Mouse (Mus musculus) CD4-positive naive resting alpha-beta T cell, adult 57 days (primary cell): ENCODE data around the gene Capns1. TPM values are rescaled to one million over a fixed set of nuclear protein-coding genes. Genes with fewer than 3 reads are reported as not detected.

Source experiments
- total RNA-seq: library from RNA; stranded (reverse); gene quantifications from one replicate; pipeline ENCODE4 v1.2.4, GENCODE M21; 2023

The Capns1 gene
- total RNA-seq, result 145 TPM

GRCm38 (mm10) chr7:30198481-30198971 lies at the start of gene Capns1:
Capns1 (minus strand) TSS chr7:30198811.

GRCm38 (mm10) chr7:30235625-30236024 lies 37.0 kb upstream of the Capns1 start, which contains the start of gene Ovol3:
Ovol3 (minus strand) TSS chr7:30235725.

GRCm38 (mm10) chr7:30231669-30232454 lies 33.3 kb upstream of the Capns1 start, which contains the start of the genes Polr2i and Tbcb:
Polr2i (plus strand) TSS chr7:30231948.
Tbcb (minus strand) TSS chr7:30232272.

GRCm38 (mm10) chr7:30183879-30184289 lies 14.7 kb downstream of the Capns1 start, which contains the start of gene Cox7a1:
Cox7a1 (plus strand) TSS chr7:30184144.

GRCm38 (mm10) chr7:30169583-30170282 lies 28.9 kb downstream of the Capns1 start, which contains the start of gene Zfp146:
Zfp146 (minus strand) TSS chr7:30169750.

Other genes starting within 250 kb of the Capns1 start
- 10.7 TPM for gene Zfp74, start 244.7 kb downstream of the Capns1 start, total RNA-seq
- 21.7 TPM for gene Zfp568, start 214.9 kb downstream of the Capns1 start, total RNA-seq
- gene Zfp14, start 147.4 kb downstream of the Capns1 start, total RNA-seq, result 7.3 TPM
- gene Zfp82, start 125.9 kb downstream of the Capns1 start, total RNA-seq, result 3.9 TPM
- 3.0 TPM for gene Gm26920, start 108.4 kb downstream of the Capns1 start, total RNA-seq
- gene Zfp566, start 108.3 kb downstream of the Capns1 start, total RNA-seq, result 7.2 TPM
- 38.4 TPM for gene Zfp260, start 104.0 kb downstream of the Capns1 start, total RNA-seq
- gene Zfp382, start 76.9 kb downstream of the Capns1 start, total RNA-seq, result 10.4 TPM
- gene Zfp146, start 29.1 kb downstream of the Capns1 start, total RNA-seq, result 50.5 TPM
- not detected for gene Cox7a1, start 14.7 kb downstream of the Capns1 start, total RNA-seq
- 25.1 TPM for gene Polr2i, start 33.1 kb upstream of the Capns1 start, total RNA-seq
- 15.5 TPM for gene Tbcb, start 33.5 kb upstream of the Capns1 start, total RNA-seq
- gene Ovol3, start 36.9 kb upstream of the Capns1 start, total RNA-seq, result not detected
- gene Thap8, start 81.3 kb upstream of the Capns1 start, total RNA-seq, result 1.6 TPM
- 6.8 TPM for gene Wdr62, start 81.6 kb upstream of the Capns1 start, total RNA-seq
- gene Clip3, start 92.9 kb upstream of the Capns1 start, total RNA-seq, result 0.38 TPM
- 54.2 TPM for gene Alkbh6, start 109.9 kb upstream of the Capns1 start, total RNA-seq
- 5.9 TPM for gene Syne4, start 116.0 kb upstream of the Capns1 start, total RNA-seq
- 9.7 TPM for gene E130208F15Rik, start 122.9 kb upstream of the Capns1 start, total RNA-seq
- gene Sdhaf1, start 125.1 kb upstream of the Capns1 start, total RNA-seq, result 14.8 TPM
- not detected for gene Lrfn3, start 164.0 kb upstream of the Capns1 start, total RNA-seq
- 23.3 TPM for gene Tyrobp, start 214.9 kb upstream of the Capns1 start, total RNA-seq
- gene Hcst, start 221.0 kb upstream of the Capns1 start, total RNA-seq, result 153 TPM
- 70.8 TPM for gene Nfkbid, start 222.9 kb upstream of the Capns1 start, total RNA-seq
- 2.9 TPM for gene Aplp1, start 246.7 kb upstream of the Capns1 start, total RNA-seq